In the genomic region with DNA sequence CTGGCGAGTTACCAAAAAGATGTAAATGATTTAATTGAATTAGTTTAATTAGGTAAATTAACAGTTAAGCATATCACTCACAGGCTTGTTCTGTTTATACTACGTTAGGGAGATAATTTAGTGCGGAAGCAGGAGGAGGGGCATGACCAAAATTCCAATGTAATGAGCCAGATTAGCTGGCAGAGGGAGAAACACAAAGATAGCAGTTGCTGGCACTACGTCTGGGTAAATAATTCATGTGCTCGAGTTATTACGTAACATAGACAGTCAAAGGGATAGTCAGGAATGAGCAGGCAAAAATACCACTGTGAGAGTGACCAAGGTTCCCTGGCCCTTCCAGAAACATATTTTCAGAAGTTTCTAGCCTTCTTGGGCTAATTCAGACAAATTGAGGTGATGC, we compare ENCODE assay signal across 10 mouse cellular contexts.
DNase-seq lines count a peak whose midpoint lies in the region; ATAC-seq and TF ChIP-seq lines count a peak whose summit lies in the region.
"Had no signal": no experiment of that assay in that cellular context is flagged by ENCODE, and none has a peak within 500 bp of the region (broad histone marks: within the 10 kb centered on the region; RNA-seq: fewer than 3 reads in every experiment).

No protein-coding gene starts in this region.

- H3K9ac ChIP-seq in forebrain, postnatal 0 days, result no peak overlapping the region
- no peak overlapping the region for H3K9ac ChIP-seq in forebrain, embryonic 15.5 days (replicated peaks)
- no peak overlapping the region for H3K9ac ChIP-seq in midbrain, embryonic 14.5 days (replicated peaks; ENCODE audit: low read length)
- no peak overlapping the region for H3K9ac ChIP-seq in midbrain, embryonic 11.5 days (ENCODE audit: low read length)
- H3K9ac ChIP-seq in heart, embryonic 11.5 days (ENCODE audit: low read depth, low read length), result no peak overlapping the region

- H3K4me1 ChIP-seq in forebrain, postnatal 0 days (ENCODE audit: insufficient read depth), result no peaks in the 10 kb centered on the region; the same call in 1 of the 2 replicates
- peaks cover 13% of the 10 kb centered on the region for H3K4me1 ChIP-seq in forebrain, embryonic 15.5 days
- 0 out of 2 replicates have a peak, but pooled peaks cover 6% of the 10 kb centered on the region for H3K4me1 ChIP-seq in midbrain, embryonic 14.5 days (ENCODE audit: control insufficient read depth, insufficient read depth, low read length)
- no peaks in the 10 kb centered on the region for H3K4me1 ChIP-seq in midbrain, embryonic 11.5 days (ENCODE audit: control insufficient read depth, insufficient read depth, low read length)
- peaks cover 8% of the 10 kb centered on the region; the same call in 1 of the 2 replicates for H3K4me1 ChIP-seq in heart, embryonic 11.5 days (ENCODE audit: control insufficient read depth, insufficient read depth, low read length)

- H3K36me3 ChIP-seq in forebrain, postnatal 0 days (ENCODE audit: insufficient read depth), result no peaks in the 10 kb centered on the region
- H3K36me3 ChIP-seq in forebrain, embryonic 15.5 days, result no peaks in the 10 kb centered on the region
- H3K36me3 ChIP-seq in midbrain, embryonic 14.5 days (ENCODE audit: control insufficient read depth, insufficient read depth, low read length), result no peaks in the 10 kb centered on the region
- H3K36me3 ChIP-seq in midbrain, embryonic 11.5 days (ENCODE audit: control insufficient read depth, insufficient read depth, low read length), result no peaks in the 10 kb centered on the region
- H3K36me3 ChIP-seq in heart, embryonic 11.5 days (ENCODE audit: control insufficient read depth, insufficient read depth, low read length), result no peaks in the 10 kb centered on the region

- 15% methylated on average over 6 of the region's 6 CpGs for WGBS in forebrain, postnatal 0 days
- 8% methylated on average over 6 of the region's 6 CpGs for WGBS in forebrain, embryonic 15.5 days
- WGBS in midbrain, embryonic 14.5 days, result 26% methylated on average over 6 of the region's 6 CpGs
- WGBS in midbrain, embryonic 11.5 days, result 67% methylated on average over 6 of the region's 6 CpGs
- whole genome bisulfite sequencing in heart, embryonic 11.5 days (ENCODE audit: insufficient replicate concordance), result 21% methylated on average over 6 of the region's 6 CpGs

- ATAC-seq in forebrain, postnatal 0 days, result no peak; the same call in 1 of the 2 replicates
- ATAC-seq in forebrain, embryonic 15.5 days (replicated peaks), result no peak
- no peak for ATAC-seq in midbrain, embryonic 14.5 days (ENCODE audit: low FRiP score, low TSS enrichment)
- ATAC-seq in midbrain, embryonic 11.5 days (ENCODE audit: low FRiP score), result no peak
- ATAC-seq in heart, embryonic 11.5 days (replicated peaks; ENCODE audit: insufficient number of reproducible peaks, low FRiP score, low TSS enrichment), result no peak

- no peak overlapping the region for H3K4me2 ChIP-seq in forebrain, postnatal 0 days (ENCODE audit: low read depth)
- no peak overlapping the region for H3K4me2 ChIP-seq in forebrain, embryonic 15.5 days (replicated peaks)
- H3K4me2 ChIP-seq in midbrain, embryonic 14.5 days (ENCODE audit: low read length), result no peak overlapping the region
- no peak overlapping the region for H3K4me2 ChIP-seq in midbrain, embryonic 11.5 days
- peak overlapping the region; percentile 0; the same call in 1 of the 2 replicates for H3K4me2 ChIP-seq in heart, embryonic 11.5 days

- no peak overlapping the region for H3K4me3 ChIP-seq in forebrain, postnatal 0 days (ENCODE audit: low read depth, low read length)
- no peak overlapping the region for H3K4me3 ChIP-seq in forebrain, embryonic 15.5 days
- H3K4me3 ChIP-seq in midbrain, embryonic 14.5 days (replicated peaks; ENCODE audit: low read depth, low read length), result no peak overlapping the region
- no peak overlapping the region for H3K4me3 ChIP-seq in midbrain, embryonic 11.5 days (ENCODE audit: low read depth, low read length)
- no peak overlapping the region for H3K4me3 ChIP-seq in heart, embryonic 11.5 days (ENCODE audit: low read depth, low read length)

- peak; percentile 46 for DNase-seq in forebrain, postnatal 0 days
- DNase-seq in midbrain, embryonic 14.5 days, result peak; percentile 73
- DNase-seq in midbrain, embryonic 11.5 days (ENCODE audit: low spot score, missing footprints), result no peak
- peak; percentile 45 for DNase-seq in retina, embryonic 14.5 days (ENCODE audit: low spot score)
- DNase-seq in cerebellum, adult 9-11 months, result no peak
- DNase-seq in ovary, postnatal 14 days (ENCODE audit: low spot score), result no peak
- DNase-seq: thymus, postnatal 25 days had no signal

- H3K27me3 ChIP-seq in forebrain, postnatal 0 days (ENCODE audit: insufficient read depth, low read length), result peaks cover 10% of the 10 kb centered on the region; the same call in 1 of the 2 replicates
- H3K27me3 ChIP-seq in forebrain, embryonic 15.5 days, result peaks cover 27% of the 10 kb centered on the region; the same call in 1 of the 2 replicates
- no peaks in the 10 kb centered on the region; the same call in 1 of the 2 replicates for H3K27me3 ChIP-seq in midbrain, embryonic 14.5 days (ENCODE audit: control insufficient read depth, insufficient read depth, low read length)
- no peaks in the 10 kb centered on the region for H3K27me3 ChIP-seq in midbrain, embryonic 11.5 days (ENCODE audit: control insufficient read depth, insufficient read depth, low read length)
- H3K27me3 ChIP-seq in heart, embryonic 11.5 days (ENCODE audit: control insufficient read depth, insufficient read depth, low read length), result no peaks in the 10 kb centered on the region
- H3K27me3 ChIP-seq: CH12.LX had no signal

- no peaks in the 10 kb centered on the region for H3K9me3 ChIP-seq in forebrain, postnatal 0 days (ENCODE audit: low read length)
- H3K9me3 ChIP-seq in forebrain, embryonic 15.5 days, result no peaks in the 10 kb centered on the region
- H3K9me3 ChIP-seq in midbrain, embryonic 14.5 days (ENCODE audit: control insufficient read depth, low read length), result no peaks in the 10 kb centered on the region
- H3K9me3 ChIP-seq in midbrain, embryonic 11.5 days (ENCODE audit: control insufficient read depth, low read length), result no peaks in the 10 kb centered on the region
- H3K9me3 ChIP-seq in heart, embryonic 11.5 days (replicated peaks; ENCODE audit: control insufficient read depth, low read length), result no peaks in the 10 kb centered on the region

- 0 out of 2 replicates have a peak, but pooled peaks have one; percentile 2 for TF ChIP-seq CTCF in forebrain, postnatal 0 days (IDR thresholded peaks at IDR 0.05; ENCODE audit: low read depth)

- no peak overlapping the region for H3K27ac ChIP-seq in forebrain, postnatal 0 days (ENCODE audit: low read depth, low read length)
- H3K27ac ChIP-seq in forebrain, embryonic 15.5 days (replicated peaks), result no peak overlapping the region
- H3K27ac ChIP-seq in midbrain, embryonic 14.5 days (replicated peaks; ENCODE audit: low read depth, low read length), result 0 out of 2 replicates have a peak overlapping the region, but pooled peaks have one; percentile 38
- H3K27ac ChIP-seq in midbrain, embryonic 11.5 days (ENCODE audit: low read depth, low read length), result no peak overlapping the region
- H3K27ac ChIP-seq in heart, embryonic 11.5 days (ENCODE audit: low read depth, low read length), result no peak overlapping the region

Comparison
In these comparisons a context has a peak if more than half of its experiments do, and no peak if none do; other contexts are left out.
1. DNase-seq: peak in forebrain, postnatal 0 days (single experiment), midbrain, embryonic 14.5 days (single experiment) and retina, embryonic 14.5 days (single experiment); none in midbrain, embryonic 11.5 days (single experiment), cerebellum, adult 9-11 months (single experiment) and ovary, postnatal 14 days (single experiment).